In the genomic region with DNA sequence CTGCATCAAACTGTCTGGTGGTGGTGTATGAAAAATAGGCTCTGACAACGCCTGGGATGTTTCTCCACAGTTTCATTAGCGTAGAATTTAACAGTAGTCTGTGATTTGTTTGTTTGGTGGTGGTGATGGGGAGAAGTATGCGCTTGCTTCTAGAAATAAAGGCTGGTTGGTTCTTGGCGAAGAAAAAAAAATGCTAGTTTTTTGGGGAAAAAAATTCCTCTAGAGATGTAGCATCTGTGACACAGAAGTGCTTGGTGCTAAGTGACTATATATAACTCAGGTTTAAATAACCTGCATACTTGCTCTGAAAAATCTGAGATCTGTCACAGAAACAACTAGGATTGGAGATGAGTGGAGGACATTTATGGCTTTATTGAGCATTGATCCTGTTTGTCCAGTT, we compare ENCODE assay signal across 7 mouse cellular contexts. TPM values are rescaled to one million over a fixed set of nuclear protein-coding genes. Genes with fewer than 3 reads are reported as not detected.
DNase-seq lines count a peak whose midpoint lies in the region; ATAC-seq lines count a peak whose summit lies in the region.

No protein-coding gene starts in this region.

- no peaks in the 10 kb centered on the region for H3K36me3 ChIP-seq in lung, embryonic 15.5 days
- no peaks in the 10 kb centered on the region for H3K36me3 ChIP-seq in forebrain, embryonic 15.5 days
- no peaks in the 10 kb centered on the region for H3K36me3 ChIP-seq in limb, embryonic 15.5 days
- H3K36me3 ChIP-seq in stomach, embryonic 16.5 days (ENCODE audit: control insufficient read depth, insufficient read depth, low read length), result no peaks in the 10 kb centered on the region

- H3K9ac ChIP-seq in lung, embryonic 15.5 days, result no peak overlapping the region
- H3K9ac ChIP-seq in forebrain, embryonic 15.5 days (replicated peaks), result peak overlapping the region; percentile 93; the same call in 1 of the 2 replicates
- no peak overlapping the region for H3K9ac ChIP-seq in limb, embryonic 15.5 days
- H3K9ac ChIP-seq in stomach, embryonic 16.5 days (ENCODE audit: low read length), result no peak overlapping the region

- H3K27ac ChIP-seq in lung, embryonic 15.5 days, result no peak overlapping the region
- peak overlapping the region; percentile 88 for H3K27ac ChIP-seq in forebrain, embryonic 15.5 days (replicated peaks)
- H3K27ac ChIP-seq in limb, embryonic 15.5 days, result no peak overlapping the region
- H3K27ac ChIP-seq in stomach, embryonic 16.5 days (ENCODE audit: low read length), result no peak overlapping the region

- peak overlapping the region; percentile 93 for H3K4me2 ChIP-seq in lung, embryonic 15.5 days
- peak overlapping the region; percentile 77 for H3K4me2 ChIP-seq in forebrain, embryonic 15.5 days (replicated peaks)
- H3K4me2 ChIP-seq in limb, embryonic 15.5 days, result peak overlapping the region; percentile 98
- peak overlapping the region; percentile 95 for H3K4me2 ChIP-seq in stomach, embryonic 16.5 days (ENCODE audit: low read depth, low read length)

- DNase-seq in lung, adult 18-20 months, result no peak
- no peak for DNase-seq in MN1 (ENCODE audit: low spot score)
- DNase-seq in urinary bladder, adult 18-20 months (ENCODE audit: low spot score in 2 of 2), result no peak

- peak overlapping the region; percentile 91; the same call in 1 of the 2 replicates for H3K4me3 ChIP-seq in lung, embryonic 15.5 days
- H3K4me3 ChIP-seq in forebrain, embryonic 15.5 days, result peak overlapping the region; percentile 97
- peak overlapping the region; percentile 89 for H3K4me3 ChIP-seq in limb, embryonic 15.5 days
- H3K4me3 ChIP-seq in stomach, embryonic 16.5 days (replicated peaks; ENCODE audit: low read length), result peak overlapping the region; percentile 72

- ATAC-seq in lung, embryonic 15.5 days (ENCODE audit: borderline replicate concordance, extremely low read depth, low FRiP score, low TSS enrichment), result no peak
- ATAC-seq in forebrain, embryonic 15.5 days (replicated peaks), result no peak
- ATAC-seq in limb, embryonic 15.5 days (ENCODE audit: insufficient number of reproducible peaks, low FRiP score, low TSS enrichment, low read depth), result no peak
- ATAC-seq in stomach, embryonic 16.5 days (ENCODE audit: insufficient read depth, low FRiP score), result no peak

- H3K9me3 ChIP-seq in lung, embryonic 15.5 days, result no peaks in the 10 kb centered on the region
- H3K9me3 ChIP-seq in forebrain, embryonic 15.5 days, result no peaks in the 10 kb centered on the region
- H3K9me3 ChIP-seq in limb, embryonic 15.5 days, result no peaks in the 10 kb centered on the region
- no peaks in the 10 kb centered on the region for H3K9me3 ChIP-seq in stomach, embryonic 16.5 days (replicated peaks; ENCODE audit: control insufficient read depth, low read length)

- H3K27me3 ChIP-seq in lung, embryonic 15.5 days, result no peaks in the 10 kb centered on the region
- H3K27me3 ChIP-seq in forebrain, embryonic 15.5 days, result no peaks in the 10 kb centered on the region
- no peaks in the 10 kb centered on the region for H3K27me3 ChIP-seq in limb, embryonic 15.5 days
- no peaks in the 10 kb centered on the region for H3K27me3 ChIP-seq in stomach, embryonic 16.5 days (ENCODE audit: control insufficient read depth, insufficient read depth, low read length)

- WGBS in lung, embryonic 15.5 days, result 29% methylated on average over 4 of the region's 4 CpGs
- WGBS in forebrain, embryonic 15.5 days, result 33% methylated on average over 4 of the region's 4 CpGs
- 33% methylated on average over 4 of the region's 4 CpGs for whole genome bisulfite sequencing in limb, embryonic 15.5 days
- WGBS in stomach, embryonic 16.5 days, result 29% methylated on average over 4 of the region's 4 CpGs

- peaks cover 24% of the 10 kb centered on the region for H3K4me1 ChIP-seq in lung, embryonic 15.5 days
- H3K4me1 ChIP-seq in forebrain, embryonic 15.5 days, result peaks cover 23% of the 10 kb centered on the region
- peaks cover 29% of the 10 kb centered on the region for H3K4me1 ChIP-seq in limb, embryonic 15.5 days
- peaks cover 26% of the 10 kb centered on the region for H3K4me1 ChIP-seq in stomach, embryonic 16.5 days (ENCODE audit: control insufficient read depth, insufficient read depth, low read length)

RNA-seq across cellular contexts. Expression of gene Slc44a1, which starts 1.5 kb away (rescaled TPM):
- 39.1 and 40.9 TPM in 2 replicates for polyA plus RNA-seq in lung, embryonic 15.5 days (2015; fragmentation: Nextera tagmentation; extraction: Ambion mirVana)
- 15.8 and 16.7 TPM in 2 replicates for polyA plus RNA-seq in forebrain, embryonic 15.5 days (2015; fragmentation: Nextera tagmentation; extraction: Ambion mirVana)
- polyA plus RNA-seq in limb, embryonic 15.5 days (2015; fragmentation: Nextera tagmentation; extraction: Ambion mirVana), result 27.0 and 36.9 TPM in 2 replicates
- 16.7 and 17.2 TPM in 2 replicates for polyA plus RNA-seq in stomach, embryonic 16.5 days (2015; fragmentation: Nextera tagmentation; extraction: Ambion mirVana)
